Mouse (Mus musculus): ENCODE measurements around the gene Ccdc63. TPM values are rescaled to one million over a fixed set of nuclear protein-coding genes. Genes with fewer than 3 reads are reported as not detected.
"Not testable (repeated sequence)": the region's sequence is repeated elsewhere in the genome, so short reads cannot be mapped to it uniquely, and the experiment has no call there.

Gene Ccdc63
- polyA plus RNA-seq (2015; fragmentation: Nextera tagmentation; extraction: Ambion mirVana) = 0.12 and 0.56 TPM in 2 replicates

- no peaks in the 10 kb centered on the region for H3K36me3 ChIP-seq (ENCODE audit: control insufficient read depth, insufficient read depth)
- H3K27ac ChIP-seq (ENCODE audit: low read length) = no peak within 1 kb of the TSS
- H3K9me3 ChIP-seq (replicated peaks; ENCODE audit: control insufficient read depth, low read length) = no peaks in the 10 kb centered on the region
- no peak within 1 kb of the TSS for H3K4me2 ChIP-seq (ENCODE audit: low read depth, low read length)
- no peaks in the 10 kb centered on the region for H3K27me3 ChIP-seq (ENCODE audit: control insufficient read depth, insufficient read depth, low read length)
- WGBS = 95% methylated on average over 3 of the region's 3 CpGs
- no peak within 1 kb of the TSS for H3K4me3 ChIP-seq (ENCODE audit: low read length)
- ATAC-seq (replicated peaks; ENCODE audit: extremely low read depth, insufficient read depth, low FRiP score) = no peak
- H3K9ac ChIP-seq (ENCODE audit: low read length) = no peak within 1 kb of the TSS
- H3K4me1 ChIP-seq (ENCODE audit: control insufficient read depth, insufficient read depth, low read length) = peaks cover 28% of the 10 kb centered on the region
Measured at GRCm38 (mm10) chr5:122140723-122141122, at the start of gene Ccdc63. Gene Ccdc63, minus strand, starts transcription at chr5:122140823.

GRCm38 (mm10) chr5:122189115-122189514 lies 48.5 kb upstream of the Ccdc63 start:
- Histone ChIP-seq H3K36me3 (ENCODE audit: control insufficient read depth, insufficient read depth) (no peaks in the 10 kb centered on the region), H3K4me2 (ENCODE audit: low read depth, low read length) (no peak overlapping the region), H3K4me1 (ENCODE audit: control insufficient read depth, insufficient read depth, low read length) (no peaks in the 10 kb centered on the region), H3K27me3 (ENCODE audit: control insufficient read depth, insufficient read depth, low read length) (no peaks in the 10 kb centered on the region), H3K4me3 (ENCODE audit: low read length) (no peak overlapping the region), H3K9me3 (replicated peaks; ENCODE audit: control insufficient read depth, low read length) (no peaks in the 10 kb centered on the region), H3K27ac (ENCODE audit: low read length) (no peak overlapping the region), H3K9ac (ENCODE audit: low read length) (no peak overlapping the region)
- ATAC-seq (replicated peaks; ENCODE audit: extremely low read depth, insufficient read depth, low FRiP score) = no peak
- WGBS = 21% methylated on average over 3 of the region's 3 CpGs

GRCm38 (mm10) chr5:122184858-122185257 lies 44.2 kb upstream of the Ccdc63 start:
- not testable (repeated sequence) for H3K9me3 ChIP-seq (replicated peaks; ENCODE audit: control insufficient read depth, low read length); H3K4me1 ChIP-seq (ENCODE audit: control insufficient read depth, insufficient read depth, low read length); H3K9ac ChIP-seq (ENCODE audit: low read length); H3K36me3 ChIP-seq (ENCODE audit: control insufficient read depth, insufficient read depth); H3K4me2 ChIP-seq (ENCODE audit: low read depth, low read length); ATAC-seq (replicated peaks; ENCODE audit: extremely low read depth, insufficient read depth, low FRiP score); H3K27ac ChIP-seq (ENCODE audit: low read length); H3K4me3 ChIP-seq (ENCODE audit: low read length); H3K27me3 ChIP-seq (ENCODE audit: control insufficient read depth, insufficient read depth, low read length)
- WGBS = 92% methylated on average over 6 of the region's 6 CpGs

GRCm38 (mm10) chr5:122184283-122184806 lies 43.7 kb upstream of the Ccdc63 start:
- H3K27ac ChIP-seq (ENCODE audit: low read length) = no peak overlapping the region
- no peak overlapping the region for H3K4me3 ChIP-seq (ENCODE audit: low read length)
- no peak overlapping the region for H3K9ac ChIP-seq (ENCODE audit: low read length)
- H3K4me1 ChIP-seq (ENCODE audit: control insufficient read depth, insufficient read depth, low read length) = no peaks in the 10 kb centered on the region
- no peaks in the 10 kb centered on the region for H3K27me3 ChIP-seq (ENCODE audit: control insufficient read depth, insufficient read depth, low read length)
- no peak overlapping the region for H3K4me2 ChIP-seq (ENCODE audit: low read depth, low read length)
- H3K9me3 ChIP-seq (replicated peaks; ENCODE audit: control insufficient read depth, low read length) = no peaks in the 10 kb centered on the region
- 70% methylated on average over 7 of the region's 7 CpGs for WGBS
- ATAC-seq (replicated peaks; ENCODE audit: extremely low read depth, insufficient read depth, low FRiP score) = no peak
- no peaks in the 10 kb centered on the region for H3K36me3 ChIP-seq (ENCODE audit: control insufficient read depth, insufficient read depth)

GRCm38 (mm10) chr5:122179665-122180064 lies 39.0 kb upstream of the Ccdc63 start:
- ATAC-seq (replicated peaks; ENCODE audit: extremely low read depth, insufficient read depth, low FRiP score) = no peak
- WGBS = 54% methylated on average over 6 of the region's 6 CpGs
- Histone ChIP-seq H3K4me3 (ENCODE audit: low read length) (no peak overlapping the region), H3K27me3 (ENCODE audit: control insufficient read depth, insufficient read depth, low read length) (no peaks in the 10 kb centered on the region), H3K4me2 (ENCODE audit: low read depth, low read length) (no peak overlapping the region), H3K27ac (ENCODE audit: low read length) (no peak overlapping the region), H3K4me1 (ENCODE audit: control insufficient read depth, insufficient read depth, low read length) (no peaks in the 10 kb centered on the region), H3K9ac (ENCODE audit: low read length) (no peak overlapping the region), H3K36me3 (ENCODE audit: control insufficient read depth, insufficient read depth) (peaks cover 9% of the 10 kb centered on the region; the same call in 1 of the 2 replicates), H3K9me3 (replicated peaks; ENCODE audit: control insufficient read depth, low read length) (no peaks in the 10 kb centered on the region)

GRCm38 (mm10) chr5:122176398-122176797 lies 35.8 kb upstream of the Ccdc63 start:
- H3K4me1 ChIP-seq (ENCODE audit: control insufficient read depth, insufficient read depth, low read length) = no peaks in the 10 kb centered on the region
- H3K36me3 ChIP-seq (ENCODE audit: control insufficient read depth, insufficient read depth) = peaks cover 33% of the 10 kb centered on the region
- H3K27ac ChIP-seq (ENCODE audit: low read length) = no peak overlapping the region
- H3K9me3 ChIP-seq (replicated peaks; ENCODE audit: control insufficient read depth, low read length) = no peaks in the 10 kb centered on the region
- no peak overlapping the region for H3K9ac ChIP-seq (ENCODE audit: low read length)
- no peak; the same call in 1 of the 2 replicates for ATAC-seq (replicated peaks; ENCODE audit: extremely low read depth, insufficient read depth, low FRiP score)
- H3K27me3 ChIP-seq (ENCODE audit: control insufficient read depth, insufficient read depth, low read length) = no peaks in the 10 kb centered on the region
- WGBS = 16% methylated on average over 1 of the region's 1 CpGs
- no peak overlapping the region for H3K4me2 ChIP-seq (ENCODE audit: low read depth, low read length)
- H3K4me3 ChIP-seq (ENCODE audit: low read length) = no peak overlapping the region

- no peak for ATAC-seq (replicated peaks; ENCODE audit: extremely low read depth, insufficient read depth, low FRiP score)
Measured at GRCm38 (mm10) chr5:122175961-122176360, 35.3 kb upstream of the Ccdc63 start.

GRCm38 (mm10) chr5:122175402-122175801 lies 34.8 kb upstream of the Ccdc63 start:
- Histone ChIP-seq H3K4me3 (ENCODE audit: low read length) (no peak overlapping the region), H3K4me2 (ENCODE audit: low read depth, low read length) (no peak overlapping the region), H3K9ac (ENCODE audit: low read length) (no peak overlapping the region), H3K9me3 (replicated peaks; ENCODE audit: control insufficient read depth, low read length) (no peaks in the 10 kb centered on the region), H3K27me3 (ENCODE audit: control insufficient read depth, insufficient read depth, low read length) (no peaks in the 10 kb centered on the region), H3K36me3 (ENCODE audit: control insufficient read depth, insufficient read depth) (peaks cover 43% of the 10 kb centered on the region), H3K4me1 (ENCODE audit: control insufficient read depth, insufficient read depth, low read length) (no peaks in the 10 kb centered on the region), H3K27ac (ENCODE audit: low read length) (no peak overlapping the region)
- WGBS = 30% methylated on average over 2 of the region's 2 CpGs
- ATAC-seq (replicated peaks; ENCODE audit: extremely low read depth, insufficient read depth, low FRiP score) = no peak

More at GRCm38 (mm10) chr5:122175961-122176360, 35.3 kb upstream of the Ccdc63 start:
- Histone ChIP-seq H3K4me1 (ENCODE audit: control insufficient read depth, insufficient read depth, low read length) (no peaks in the 10 kb centered on the region), H3K4me3 (ENCODE audit: low read length) (no peak overlapping the region), H3K27ac (ENCODE audit: low read length) (no peak overlapping the region), H3K9me3 (replicated peaks; ENCODE audit: control insufficient read depth, low read length) (no peaks in the 10 kb centered on the region), H3K4me2 (ENCODE audit: low read depth, low read length) (no peak overlapping the region), H3K36me3 (ENCODE audit: control insufficient read depth, insufficient read depth) (peaks cover 38% of the 10 kb centered on the region), H3K27me3 (ENCODE audit: control insufficient read depth, insufficient read depth, low read length) (no peaks in the 10 kb centered on the region), H3K9ac (ENCODE audit: low read length) (no peak overlapping the region)
- 90% methylated on average over 7 of the region's 7 CpGs for WGBS

GRCm38 (mm10) chr5:122171058-122171457 lies 30.4 kb upstream of the Ccdc63 start:
- Histone ChIP-seq H3K4me1 (ENCODE audit: control insufficient read depth, insufficient read depth, low read length) (peaks cover 22% of the 10 kb centered on the region), H3K4me2 (ENCODE audit: low read depth, low read length) (no peak overlapping the region), H3K9ac (ENCODE audit: low read length) (no peak overlapping the region), H3K36me3 (ENCODE audit: control insufficient read depth, insufficient read depth) (peaks cover 53% of the 10 kb centered on the region), H3K9me3 (replicated peaks; ENCODE audit: control insufficient read depth, low read length) (no peaks in the 10 kb centered on the region), H3K27ac (ENCODE audit: low read length) (no peak overlapping the region), H3K27me3 (ENCODE audit: control insufficient read depth, insufficient read depth, low read length) (no peaks in the 10 kb centered on the region), H3K4me3 (ENCODE audit: low read length) (no peak overlapping the region)
- WGBS = 89% methylated on average over 8 of the region's 8 CpGs
- ATAC-seq (replicated peaks; ENCODE audit: extremely low read depth, insufficient read depth, low FRiP score) = no peak

Data from heart, embryonic 16.5 days (tissue).